Mouse (Mus musculus) hindbrain, postnatal 0 days (tissue): ENCODE measurements at regions not wholly inside any gene's neighbourhood (a gene's known extent, or its start where the extent isn't known, plus 50 kb on each side); places are given as distances from the start of the nearest gene placed in this dataset.

ENCODE experiments used
- ATAC-seq: fragments of 200-750 bp; cut with Nextera tagmentation; 2 replicates; pipeline ENCODE4 v1.8.0; 2017; ENCODE audit warnings: mild to moderate bottlenecking, moderate TSS enrichment, moderate library complexity
- DNase-seq: peaks from one replicate; pipeline ENCODE4 v3.0.0-alpha.2; 2015; ENCODE audit warnings: low spot score
- H3K27ac ChIP-seq: fragments of 300-500 bp; sonication (generic); 2 replicates; pipeline ENCODE4 v1.5.1; 2014; ENCODE audit warnings: mild to moderate bottlenecking
- H3K27me3 ChIP-seq: fragments of 300-500 bp; sonication (generic); 2 replicates; pipeline ENCODE4 v1.6.1; 2014; ENCODE audit warnings: low read length, mixed read lengths; ENCODE audit not compliant: insufficient read depth
- H3K36me3 ChIP-seq: fragments of 300-500 bp; sonication (generic); 2 replicates; pipeline ENCODE4 v1.6.1; 2014; ENCODE audit warnings: low read length, mixed read lengths; ENCODE audit not compliant: insufficient read depth
- H3K4me1 ChIP-seq: fragments of 300-500 bp; sonication (generic); 2 replicates; pipeline ENCODE4 v1.6.1; 2014; ENCODE audit warnings: antibody characterized with exemption, low read length, mixed read lengths; ENCODE audit not compliant: insufficient read depth
- H3K4me2 ChIP-seq: fragments of 300-500 bp; sonication (generic); 2 replicates; pipeline ENCODE4 v1.6.1; 2014; ENCODE audit warnings: low read depth, mild to moderate bottlenecking, low read length, moderate library complexity, mixed read lengths
- H3K4me3 ChIP-seq: fragments of 300-500 bp; sonication (generic); 2 replicates; pipeline ENCODE4 v1.5.1; 2014; ENCODE audit warnings: low read length
- H3K9ac ChIP-seq: fragments of 300-500 bp; sonication (generic); replicated peaks from 2 replicates; pipeline ENCODE4 v1.6.1; 2014; ENCODE audit warnings: mild to moderate bottlenecking, low read length, moderate library complexity, mixed read lengths
- H3K9me3 ChIP-seq: fragments of 300-500 bp; sonication (generic); 2 replicates; pipeline ENCODE4 v1.6.1; 2016; ENCODE audit warnings: low read length, mixed read lengths
- CTCF ChIP-seq: IDR thresholded peaks from 2 replicates; pipeline ENCODE4 v1.5.1; 2016; ENCODE audit warnings: antibody characterized with exemption, control low read depth, low read depth
- WGBS: fragments of 180-500 bp; shearing (Covaris S2); extraction: QIAGEN DNeasy Blood & Tissue Kit; methylation state at CpG from one replicate; pipeline ENCODE4 v1.1.7; 2014; 5-methylcytosine and 5-hydroxymethylcytosine counted together

- Histone ChIP-seq H3K36me3 (no peaks in the 10 kb centered on the region), H3K9me3 (no peaks in the 10 kb centered on the region), H3K4me2 (no peak overlapping the region), H3K4me3 (no peak overlapping the region), H3K27me3 (no peaks in the 10 kb centered on the region), H3K27ac (no peak overlapping the region), H3K9ac (no peak overlapping the region), H3K4me1 (no peaks in the 10 kb centered on the region)
- DNase-seq (no peak), ATAC-seq (no peak)
- no peak for TF ChIP-seq CTCF
- WGBS, result 68% methylated on average over 4 of the region's 4 CpGs
Measured at GRCm38 (mm10) chr3:52764166-52764565, 252.9 kb downstream of the Cog6 start.

- no peak overlapping the region for H3K4me3 ChIP-seq
- no peak for TF ChIP-seq CTCF
- H3K27ac ChIP-seq, result no peak overlapping the region
- H3K9ac ChIP-seq, result no peak overlapping the region
- ATAC-seq (no peak; the same call in 1 of the 2 replicates), DNase-seq (no peak)
- H3K36me3 ChIP-seq, result no peaks in the 10 kb centered on the region
- H3K27me3 ChIP-seq, result no peaks in the 10 kb centered on the region
- no peaks in the 10 kb centered on the region for H3K4me1 ChIP-seq
- 75% methylated on average over 5 of the region's 5 CpGs for WGBS
- H3K9me3 ChIP-seq, result no peaks in the 10 kb centered on the region
- H3K4me2 ChIP-seq, result no peak overlapping the region
Measured at GRCm38 (mm10) chr3:52763660-52764059, 253.4 kb downstream of the Cog6 start.

GRCm38 (mm10) chr3:52762549-52762948, 254.5 kb downstream of the Cog6 start:
- TF ChIP-seq CTCF, result no peak
- Histone ChIP-seq H3K27me3 (no peaks in the 10 kb centered on the region), H3K36me3 (no peaks in the 10 kb centered on the region), H3K27ac (no peak overlapping the region), H3K4me2 (no peak overlapping the region), H3K9ac (no peak overlapping the region), H3K4me1 (no peaks in the 10 kb centered on the region), H3K9me3 (no peaks in the 10 kb centered on the region), H3K4me3 (no peak overlapping the region)
- ATAC-seq (no peak), DNase-seq (no peak)
- 89% methylated on average over 6 of the region's 6 CpGs for WGBS

- no peak for TF ChIP-seq CTCF
- H3K9me3 ChIP-seq, result no peaks in the 10 kb centered on the region
- ATAC-seq (no peak), DNase-seq (no peak)
- H3K36me3 ChIP-seq, result no peaks in the 10 kb centered on the region
- H3K4me2 ChIP-seq, result no peak overlapping the region
- no peaks in the 10 kb centered on the region for H3K27me3 ChIP-seq
- no peak overlapping the region for H3K4me3 ChIP-seq
- 95% methylated on average over 11 of the region's 11 CpGs for WGBS
- no peak overlapping the region for H3K9ac ChIP-seq
- no peaks in the 10 kb centered on the region for H3K4me1 ChIP-seq
- no peak overlapping the region for H3K27ac ChIP-seq
Measured at GRCm38 (mm10) chr3:52759846-52760245, 257.2 kb downstream of the Cog6 start.

GRCm38 (mm10) chr3:52758561-52758960, 258.5 kb downstream of the Cog6 start:
- H3K4me3 ChIP-seq, result no peak overlapping the region
- TF ChIP-seq CTCF, result peak; percentile 65
- whole genome bisulfite sequencing, result 32% methylated on average over 2 of the region's 2 CpGs
- DNase-seq (peak; percentile 46), ATAC-seq (no peak)
- H3K9ac ChIP-seq, result no peak overlapping the region
- H3K9me3 ChIP-seq, result no peaks in the 10 kb centered on the region
- no peaks in the 10 kb centered on the region for H3K36me3 ChIP-seq
- no peak overlapping the region for H3K27ac ChIP-seq
- H3K4me1 ChIP-seq, result no peaks in the 10 kb centered on the region
- H3K27me3 ChIP-seq, result no peaks in the 10 kb centered on the region
- no peak overlapping the region for H3K4me2 ChIP-seq

- H3K36me3 ChIP-seq, result no peaks in the 10 kb centered on the region
- H3K4me1 ChIP-seq, result no peaks in the 10 kb centered on the region
- H3K4me3 ChIP-seq, result no peak overlapping the region
- H3K9me3 ChIP-seq, result no peaks in the 10 kb centered on the region
- ATAC-seq (no peak), DNase-seq (no peak)
- H3K4me2 ChIP-seq, result no peak overlapping the region
- no peak overlapping the region for H3K9ac ChIP-seq
- no peaks in the 10 kb centered on the region for H3K27me3 ChIP-seq
- H3K27ac ChIP-seq, result no peak overlapping the region
- TF ChIP-seq CTCF, result no peak
- over 99% methylated on average over 5 of the region's 5 CpGs for WGBS
Measured at GRCm38 (mm10) chr3:52756816-52757215, 260.2 kb downstream of the Cog6 start.

- no peak for TF ChIP-seq CTCF
- WGBS, result 85% methylated on average over 5 of the region's 5 CpGs
- ATAC-seq, result no peak
- Histone ChIP-seq H3K27me3 (no peaks in the 10 kb centered on the region), H3K36me3 (no peaks in the 10 kb centered on the region), H3K27ac (no peak overlapping the region), H3K4me1 (no peaks in the 10 kb centered on the region), H3K4me2 (no peak overlapping the region), H3K9me3 (no peaks in the 10 kb centered on the region), H3K4me3 (no peak overlapping the region), H3K9ac (no peak overlapping the region)
- DNase-seq, result no peak
Measured at GRCm38 (mm10) chr3:52756006-52756405, 261.0 kb downstream of the Cog6 start.

GRCm38 (mm10) chr3:52754978-52755377, 262.1 kb downstream of the Cog6 start:
- DNase-seq (no peak), ATAC-seq (no peak)
- no peaks in the 10 kb centered on the region for H3K9me3 ChIP-seq
- no peak overlapping the region for H3K4me3 ChIP-seq
- H3K9ac ChIP-seq, result no peak overlapping the region
- H3K4me2 ChIP-seq, result no peak overlapping the region
- H3K36me3 ChIP-seq, result no peaks in the 10 kb centered on the region
- H3K4me1 ChIP-seq, result no peaks in the 10 kb centered on the region
- no peaks in the 10 kb centered on the region for H3K27me3 ChIP-seq
- no peak overlapping the region for H3K27ac ChIP-seq
- no peak for TF ChIP-seq CTCF
- WGBS, result 54% methylated on average over 6 of the region's 6 CpGs
